Mouse (Mus musculus): ENCODE data around the gene Snd1. TPM values are rescaled to one million over a fixed set of nuclear protein-coding genes. Genes with fewer than 3 reads are reported as not detected.

The Snd1 gene
- polyA plus RNA-seq, 2 experiments, result 31.5 to 43.2 TPM

GRCm38 (mm10) chr6:28871725-28872420 lies 396.9 kb downstream of the Snd1 start:
- H3K27me3 ChIP-seq (ENCODE audit: control insufficient read depth, insufficient read depth, low read length), result no peaks in the 10 kb centered on the region
- no peaks in the 10 kb centered on the region for H3K36me3 ChIP-seq (replicated peaks; ENCODE audit: control insufficient read depth, insufficient read depth, low read depth)
- TF ChIP-seq EP300 (IDR thresholded peaks at IDR 0.05; ENCODE audit: low read depth) (no peak), CTCF (IDR thresholded peaks at IDR 0.05; ENCODE audit: low read depth) (no peak)
- WGBS (ENCODE audit: insufficient replicate concordance), result 50% methylated on average over 5 of the region's 5 CpGs
- H3K4me3 ChIP-seq (ENCODE audit: insufficient read depth in 1 of 2, low read depth in 2 of 2, low read length in 2 of 2), result no peak overlapping the region
- H3K4me1 ChIP-seq (replicated peaks; ENCODE audit: control insufficient read depth in 2 of 2, insufficient read depth in 2 of 2, low read length in 1 of 2), result no peaks in the 10 kb centered on the region
- no peaks in the 10 kb centered on the region for H3K9me3 ChIP-seq (ENCODE audit: control insufficient read depth, low read length)
- no peak overlapping the region for H3K4me2 ChIP-seq (ENCODE audit: low read depth)
- ATAC-seq (ENCODE audit: insufficient read depth) (no peak), DNase-seq (ENCODE audit: low read depth in 3 of 3, low spot score in 3 of 3) (no peak)
- H3K27ac ChIP-seq, result no peak overlapping the region
- H3K9ac ChIP-seq (replicated peaks), result no peak overlapping the region

- no peak for TF ChIP-seq CTCF (IDR thresholded peaks at IDR 0.05; ENCODE audit: low read depth)
- no peak for TF ChIP-seq EP300 (IDR thresholded peaks at IDR 0.05; ENCODE audit: low read depth)
- Histone ChIP-seq H3K36me3 (replicated peaks; ENCODE audit: control insufficient read depth, insufficient read depth, low read depth) (no peaks in the 10 kb centered on the region), H3K27me3 (ENCODE audit: control insufficient read depth, insufficient read depth, low read length) (no peaks in the 10 kb centered on the region), H3K4me3 (ENCODE audit: insufficient read depth in 1 of 2, low read depth in 2 of 2, low read length in 2 of 2) (no peak overlapping the region), H3K4me1 (replicated peaks; ENCODE audit: control insufficient read depth in 2 of 2, insufficient read depth in 2 of 2, low read length in 1 of 2) (no peaks in the 10 kb centered on the region), H3K27ac (no peak overlapping the region), H3K4me2 (ENCODE audit: low read depth) (no peak overlapping the region), H3K9ac (replicated peaks) (no peak overlapping the region), H3K9me3 (ENCODE audit: control insufficient read depth, low read length) (no peaks in the 10 kb centered on the region)
- ATAC-seq (ENCODE audit: insufficient read depth), result no peak
- 74% methylated on average over 3 of the region's 3 CpGs for WGBS (ENCODE audit: insufficient replicate concordance)
- no peak for DNase-seq (ENCODE audit: low read depth in 3 of 3, low spot score in 3 of 3)
Observed at GRCm38 (mm10) chr6:28872421-28872795, 397.5 kb downstream of the Snd1 start.

GRCm38 (mm10) chr6:28874053-28874452 lies 399.1 kb downstream of the Snd1 start:
- H3K27me3 ChIP-seq (ENCODE audit: control insufficient read depth, insufficient read depth, low read length), result no peaks in the 10 kb centered on the region
- H3K27ac ChIP-seq, result no peak overlapping the region
- no peaks in the 10 kb centered on the region for H3K9me3 ChIP-seq (ENCODE audit: control insufficient read depth, low read length)
- no peak overlapping the region for H3K4me2 ChIP-seq (ENCODE audit: low read depth)
- TF ChIP-seq CTCF (IDR thresholded peaks at IDR 0.05; ENCODE audit: low read depth), result no peak
- TF ChIP-seq EP300 (IDR thresholded peaks at IDR 0.05; ENCODE audit: low read depth), result no peak
- WGBS (ENCODE audit: insufficient replicate concordance), result 82% methylated on average over 11 of the region's 11 CpGs
- no peak overlapping the region for H3K9ac ChIP-seq (replicated peaks)
- DNase-seq (ENCODE audit: low read depth in 3 of 3, low spot score in 3 of 3) (no peak), ATAC-seq (ENCODE audit: insufficient read depth) (no peak)
- H3K4me1 ChIP-seq (replicated peaks; ENCODE audit: control insufficient read depth in 2 of 2, insufficient read depth in 2 of 2, low read length in 1 of 2), result no peaks in the 10 kb centered on the region
- H3K36me3 ChIP-seq (replicated peaks; ENCODE audit: control insufficient read depth, insufficient read depth, low read depth), result no peaks in the 10 kb centered on the region
- no peak overlapping the region for H3K4me3 ChIP-seq (ENCODE audit: insufficient read depth in 1 of 2, low read depth in 2 of 2, low read length in 2 of 2)

- no peak overlapping the region for H3K4me2 ChIP-seq (ENCODE audit: low read depth)
- no peaks in the 10 kb centered on the region for H3K36me3 ChIP-seq (replicated peaks; ENCODE audit: control insufficient read depth, insufficient read depth, low read depth)
- TF ChIP-seq CTCF (IDR thresholded peaks at IDR 0.05; ENCODE audit: low read depth) (no peak), EP300 (IDR thresholded peaks at IDR 0.05; ENCODE audit: low read depth) (no peak)
- H3K9ac ChIP-seq (replicated peaks), result no peak overlapping the region
- H3K27me3 ChIP-seq (ENCODE audit: control insufficient read depth, insufficient read depth, low read length), result no peaks in the 10 kb centered on the region
- no peak for ATAC-seq (ENCODE audit: insufficient read depth)
- no peaks in the 10 kb centered on the region for H3K4me1 ChIP-seq (replicated peaks; ENCODE audit: control insufficient read depth in 2 of 2, insufficient read depth in 2 of 2, low read length in 1 of 2)
- no peak overlapping the region for H3K4me3 ChIP-seq (ENCODE audit: insufficient read depth in 1 of 2, low read depth in 2 of 2, low read length in 2 of 2)
- WGBS (ENCODE audit: insufficient replicate concordance), result 84% methylated on average over 5 of the region's 5 CpGs
- no peak overlapping the region for H3K27ac ChIP-seq
- no peak for DNase-seq (ENCODE audit: low read depth in 3 of 3, low spot score in 3 of 3)
- H3K9me3 ChIP-seq (ENCODE audit: control insufficient read depth, low read length), result no peaks in the 10 kb centered on the region
Observed at GRCm38 (mm10) chr6:28874759-28875158, 399.8 kb downstream of the Snd1 start.

GRCm38 (mm10) chr6:28875333-28875732 lies 400.4 kb downstream of the Snd1 start:
- no peak overlapping the region for H3K4me3 ChIP-seq (ENCODE audit: insufficient read depth in 1 of 2, low read depth in 2 of 2, low read length in 2 of 2)
- DNase-seq (ENCODE audit: low read depth in 3 of 3, low spot score in 3 of 3), result no peak
- 77% methylated on average over 1 of the region's 1 CpGs for WGBS (ENCODE audit: insufficient replicate concordance)
- H3K4me2 ChIP-seq (ENCODE audit: low read depth), result no peak overlapping the region
- no peaks in the 10 kb centered on the region for H3K27me3 ChIP-seq (ENCODE audit: control insufficient read depth, insufficient read depth, low read length)
- no peak for ATAC-seq (ENCODE audit: insufficient read depth)
- H3K36me3 ChIP-seq (replicated peaks; ENCODE audit: control insufficient read depth, insufficient read depth, low read depth), result no peaks in the 10 kb centered on the region; the same call in 1 of the 2 replicates
- no peak overlapping the region for H3K27ac ChIP-seq
- H3K4me1 ChIP-seq (replicated peaks; ENCODE audit: control insufficient read depth in 2 of 2, insufficient read depth in 2 of 2, low read length in 1 of 2), result no peaks in the 10 kb centered on the region; a peak in 1 of 4 replicates
- no peak for TF ChIP-seq EP300 (IDR thresholded peaks at IDR 0.05; ENCODE audit: low read depth)
- TF ChIP-seq CTCF (IDR thresholded peaks at IDR 0.05; ENCODE audit: low read depth), result no peak
- no peak overlapping the region for H3K9ac ChIP-seq (replicated peaks)
- H3K9me3 ChIP-seq (ENCODE audit: control insufficient read depth, low read length), result no peaks in the 10 kb centered on the region

Measured in liver, embryonic 14.5 days (tissue).